Mouse (Mus musculus) heart, embryonic 15.5 days (tissue): ENCODE results near the gene Npnt. TPM values are rescaled to one million over a fixed set of nuclear protein-coding genes. Genes with fewer than 3 reads are reported as not detected.

Source experiments
- ATAC-seq: fragments of 200-750 bp; cut with Nextera tagmentation; replicated peaks from 2 replicates; pipeline ENCODE4 v1.8.0; 2017; ENCODE audit warnings: low read depth, moderate TSS enrichment; ENCODE audit not compliant: insufficient number of reproducible peaks, insufficient read depth, low FRiP score
- H3K27ac ChIP-seq: fragments of 300-500 bp; sonication (generic); 2 replicates; pipeline ENCODE4 v1.5.1; 2015; ENCODE audit warnings: mild to moderate bottlenecking, inconsistent platforms
- H3K27me3 ChIP-seq: fragments of 300-500 bp; sonication (generic); 2 replicates; pipeline ENCODE4 v1.6.1; 2015; ENCODE audit warnings: inconsistent platforms
- H3K36me3 ChIP-seq: fragments of 300-500 bp; sonication (generic); 2 replicates; pipeline ENCODE4 v1.6.1; 2015; ENCODE audit warnings: mild to moderate bottlenecking, inconsistent platforms
- H3K4me1 ChIP-seq: fragments of 300-500 bp; sonication (generic); replicated peaks from 2 replicates; pipeline ENCODE4 v1.6.1; 2015; ENCODE audit warnings: inconsistent platforms
- H3K4me2 ChIP-seq: fragments of 300-500 bp; sonication (generic); 2 replicates; pipeline ENCODE4 v1.6.1; 2015; ENCODE audit warnings: inconsistent platforms, mild to moderate bottlenecking, moderate library complexity
- H3K4me3 ChIP-seq: fragments of 300-500 bp; sonication (generic); 2 replicates; pipeline ENCODE4 v1.5.1; 2015; ENCODE audit warnings: mild to moderate bottlenecking, inconsistent platforms
- H3K9ac ChIP-seq: fragments of 300-500 bp; sonication (generic); 2 replicates; pipeline ENCODE4 v1.6.1; 2015; ENCODE audit warnings: mild to moderate bottlenecking, inconsistent platforms
- H3K9me3 ChIP-seq: fragments of 300-500 bp; sonication (generic); replicated peaks from 2 replicates; pipeline ENCODE4 v1.6.1; 2016; ENCODE audit warnings: inconsistent platforms
- WGBS: fragments of 180-500 bp; shearing (Covaris S2); methylation state at CpG from one replicate; pipeline ENCODE4 v1.1.7; 2015; ENCODE audit warnings: mixed read lengths; 5-methylcytosine and 5-hydroxymethylcytosine counted together
- polyA plus RNA-seq: library from polyadenylated mRNA; unstranded; fragments of >200 nt; fragmentation: Nextera tagmentation; extraction: Ambion mirVana; gene quantifications from 2 replicates; pipeline ENCODE4 v1.2.1, GENCODE M21; 2015

Gene Npnt
- polyA plus RNA-seq, 1 experiment from 2014 or later: 11.4 TPM

GRCm38 (mm10) chr3:132962631-132963361, 12.7 kb upstream of the Npnt start:
- Histone ChIP-seq H3K4me3 (no peak overlapping the region), H3K4me1 (no peaks in the 10 kb centered on the region), H3K9ac (no peak overlapping the region), H3K4me2 (no peak overlapping the region), H3K9me3 (no peaks in the 10 kb centered on the region), H3K36me3 (no peaks in the 10 kb centered on the region), H3K27ac (no peak overlapping the region), H3K27me3 (no peaks in the 10 kb centered on the region)
- 80% methylated on average over 7 of the region's 7 CpGs for WGBS
- ATAC-seq: no peak

- peak overlapping the region; percentile 57 for H3K9ac ChIP-seq
- no peak for ATAC-seq
Observed at GRCm38 (mm10) chr3:132950529-132950880, 414 bp upstream of the Npnt start.

DNA sequence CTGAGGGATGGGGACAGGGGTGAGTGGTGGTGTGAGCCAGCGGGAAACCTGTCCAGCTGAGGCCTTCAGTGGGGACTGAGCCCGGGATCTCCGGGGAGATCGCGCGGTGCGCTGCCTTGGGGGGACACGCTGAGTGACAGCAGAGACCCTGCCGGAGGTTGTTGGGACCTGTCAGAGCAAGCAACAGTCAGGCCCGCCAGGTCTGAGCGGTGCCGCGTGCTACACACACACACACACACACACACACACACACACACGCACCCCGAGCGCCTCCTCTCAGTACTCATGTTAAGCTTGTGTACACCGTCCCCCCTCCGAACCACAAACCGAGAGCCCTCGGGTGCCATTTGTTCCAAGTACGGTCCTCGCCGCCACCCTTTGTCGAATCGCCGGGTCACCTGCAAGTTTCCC, 706 bp downstream of the Npnt start:
- H3K27ac ChIP-seq: no peak overlapping the region
- ATAC-seq: peak; percentile 47

More at GRCm38 (mm10) chr3:132950529-132950880, 414 bp upstream of the Npnt start:
- Histone ChIP-seq H3K9me3 (no peaks in the 10 kb centered on the region), H3K4me2 (peak overlapping the region; percentile 92), H3K4me1 (peaks cover 17% of the 10 kb centered on the region), H3K4me3 (peak overlapping the region; percentile 58), H3K27me3 (peaks cover 6% of the 10 kb centered on the region; the same call in 1 of the 2 replicates), H3K27ac (no peak overlapping the region), H3K36me3 (no peaks in the 10 kb centered on the region)
- WGBS: 7% methylated on average over 7 of the region's 7 CpGs

GRCm38 (mm10) chr3:132948298-132948795, 1.7 kb downstream of the Npnt start:
- Histone ChIP-seq H3K9me3 (no peaks in the 10 kb centered on the region), H3K9ac (no peak overlapping the region), H3K4me3 (no peak overlapping the region), H3K36me3 (no peaks in the 10 kb centered on the region), H3K4me1 (peaks cover 20% of the 10 kb centered on the region), H3K4me2 (peak overlapping the region; percentile 92), H3K27me3 (peaks cover 6% of the 10 kb centered on the region; the same call in 1 of the 2 replicates), H3K27ac (no peak overlapping the region)
- no peak for ATAC-seq
- 12% methylated on average over 7 of the region's 7 CpGs for WGBS

More for the DNA sequence above, 706 bp downstream of the Npnt start:
- 1% methylated on average over 26 of the region's 26 CpGs for WGBS
- Histone ChIP-seq H3K9me3 (no peaks in the 10 kb centered on the region), H3K4me1 (peaks cover 20% of the 10 kb centered on the region), H3K27me3 (peaks cover 6% of the 10 kb centered on the region; the same call in 1 of the 2 replicates), H3K4me2 (peak overlapping the region; percentile 92), H3K4me3 (peak overlapping the region; percentile 58), H3K36me3 (no peaks in the 10 kb centered on the region), H3K9ac (peak overlapping the region; percentile 57)

GRCm38 (mm10) chr3:132946086-132946485, 4.0 kb downstream of the Npnt start:
- H3K27ac ChIP-seq: no peak overlapping the region
- H3K36me3 ChIP-seq: no peaks in the 10 kb centered on the region
- no peak for ATAC-seq
- H3K27me3 ChIP-seq: peaks cover 6% of the 10 kb centered on the region; the same call in 1 of the 2 replicates
- H3K9ac ChIP-seq: no peak overlapping the region
- no peak overlapping the region for H3K4me2 ChIP-seq
- H3K4me1 ChIP-seq: peaks cover 20% of the 10 kb centered on the region
- no peak overlapping the region for H3K4me3 ChIP-seq
- 85% methylated on average over 5 of the region's 5 CpGs for WGBS
- no peaks in the 10 kb centered on the region for H3K9me3 ChIP-seq

DNA sequence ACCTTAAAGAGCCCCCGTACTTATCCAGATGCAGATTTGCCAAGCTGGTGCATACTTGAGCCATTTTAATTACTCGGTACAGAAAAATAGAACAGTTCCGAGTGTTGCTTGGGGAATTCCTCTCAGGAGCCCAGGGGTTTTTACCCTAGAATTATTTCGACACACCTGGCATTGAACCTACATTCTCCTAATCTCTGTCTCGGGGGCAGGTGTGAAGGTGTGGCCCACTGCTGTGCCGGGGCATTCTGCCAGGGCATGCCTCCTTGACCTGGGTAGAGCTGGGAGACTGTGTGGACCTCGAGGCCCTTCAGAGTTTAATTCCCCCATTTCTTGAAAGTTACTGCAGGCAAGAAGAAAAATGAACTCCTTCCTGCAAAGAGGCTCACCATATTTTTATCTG, 4.4 kb downstream of the Npnt start:
- no peak overlapping the region for H3K4me3 ChIP-seq
- no peak overlapping the region for H3K4me2 ChIP-seq
- H3K27ac ChIP-seq: no peak overlapping the region
- no peaks in the 10 kb centered on the region for H3K36me3 ChIP-seq
- peaks cover 6% of the 10 kb centered on the region; the same call in 1 of the 2 replicates for H3K27me3 ChIP-seq
- ATAC-seq: no peak
- peaks cover 20% of the 10 kb centered on the region for H3K4me1 ChIP-seq
- WGBS: 74% methylated on average over 7 of the region's 7 CpGs
- no peaks in the 10 kb centered on the region for H3K9me3 ChIP-seq
- no peak overlapping the region for H3K9ac ChIP-seq

- ATAC-seq: no peak
- 56% methylated on average over 3 of the region's 3 CpGs for WGBS
- Histone ChIP-seq H3K4me2 (no peak overlapping the region), H3K4me1 (peaks cover 16% of the 10 kb centered on the region), H3K27ac (no peak overlapping the region), H3K9me3 (no peaks in the 10 kb centered on the region), H3K9ac (no peak overlapping the region), H3K27me3 (peaks cover 6% of the 10 kb centered on the region; the same call in 1 of the 2 replicates), H3K4me3 (no peak overlapping the region), H3K36me3 (no peaks in the 10 kb centered on the region)
Observed at GRCm38 (mm10) chr3:132944609-132945008, 5.5 kb downstream of the Npnt start.

DNA sequence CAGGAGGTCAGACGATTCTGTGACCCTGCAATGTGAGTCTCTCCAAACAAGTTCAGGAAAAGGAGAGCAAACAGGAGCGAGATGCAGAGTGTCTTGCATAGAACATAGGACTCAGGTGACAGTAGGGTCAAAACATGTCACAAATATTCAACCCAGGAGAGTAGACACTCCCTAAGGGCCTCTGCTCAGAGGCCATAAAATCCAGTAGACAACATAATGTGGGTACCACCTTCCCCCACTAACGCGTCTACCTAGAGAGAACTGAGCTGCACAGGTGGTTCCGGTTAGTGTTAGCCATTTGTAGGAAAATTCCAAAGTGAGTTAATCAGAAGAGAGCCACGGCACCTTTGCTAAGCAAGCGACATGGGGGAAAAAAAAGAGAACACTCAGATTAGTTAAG, 5.9 kb downstream of the Npnt start:
- WGBS: 58% methylated on average over 7 of the region's 7 CpGs
- Histone ChIP-seq H3K27me3 (peaks cover 5% of the 10 kb centered on the region; the same call in 1 of the 2 replicates), H3K4me2 (no peak overlapping the region), H3K36me3 (no peaks in the 10 kb centered on the region), H3K4me3 (no peak overlapping the region), H3K27ac (no peak overlapping the region), H3K4me1 (peaks cover 13% of the 10 kb centered on the region), H3K9ac (no peak overlapping the region), H3K9me3 (no peaks in the 10 kb centered on the region)
- ATAC-seq: no peak

DNA sequence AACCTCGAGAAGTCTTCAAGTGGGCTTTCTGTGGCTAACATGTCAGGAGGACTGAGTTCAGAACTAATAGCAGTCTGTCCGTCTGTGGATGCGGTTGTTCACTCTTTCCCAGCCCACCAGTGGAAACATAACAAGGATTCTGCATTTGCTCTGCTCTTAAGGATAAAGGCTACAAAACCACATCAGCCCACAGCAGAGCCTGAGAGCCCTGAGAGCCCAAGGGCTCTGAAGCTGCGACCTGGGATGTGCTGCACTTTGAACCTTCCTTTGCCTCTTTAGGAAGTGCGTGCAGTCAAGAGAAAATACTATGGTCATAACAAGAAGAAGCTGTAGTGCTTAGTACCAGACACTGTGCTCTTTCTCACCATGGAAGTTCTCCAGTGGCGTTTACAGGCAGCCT, 7.3 kb downstream of the Npnt start:
- H3K27ac ChIP-seq: no peak overlapping the region
- no peak for ATAC-seq
- H3K9ac ChIP-seq: no peak overlapping the region
- H3K36me3 ChIP-seq: no peaks in the 10 kb centered on the region
- H3K4me2 ChIP-seq: no peak overlapping the region
- H3K9me3 ChIP-seq: no peaks in the 10 kb centered on the region
- 87% methylated on average over 6 of the region's 6 CpGs for WGBS
- no peak overlapping the region for H3K4me3 ChIP-seq
- H3K27me3 ChIP-seq: peaks cover 2% of the 10 kb centered on the region; the same call in 1 of the 2 replicates
- peaks cover 3% of the 10 kb centered on the region; the same call in 1 of the 2 replicates for H3K4me1 ChIP-seq

- no peak for ATAC-seq
- no peak overlapping the region for H3K4me2 ChIP-seq
- H3K27ac ChIP-seq: no peak overlapping the region
- no peaks in the 10 kb centered on the region for H3K27me3 ChIP-seq
- H3K36me3 ChIP-seq: no peaks in the 10 kb centered on the region
- peaks cover 3% of the 10 kb centered on the region; the same call in 1 of the 2 replicates for H3K4me1 ChIP-seq
- no peak overlapping the region for H3K4me3 ChIP-seq
- no peaks in the 10 kb centered on the region for H3K9me3 ChIP-seq
- H3K9ac ChIP-seq: no peak overlapping the region
- 70% methylated on average over 10 of the region's 10 CpGs for WGBS
Observed at GRCm38 (mm10) chr3:132940181-132940990, 9.7 kb downstream of the Npnt start.

DNA sequence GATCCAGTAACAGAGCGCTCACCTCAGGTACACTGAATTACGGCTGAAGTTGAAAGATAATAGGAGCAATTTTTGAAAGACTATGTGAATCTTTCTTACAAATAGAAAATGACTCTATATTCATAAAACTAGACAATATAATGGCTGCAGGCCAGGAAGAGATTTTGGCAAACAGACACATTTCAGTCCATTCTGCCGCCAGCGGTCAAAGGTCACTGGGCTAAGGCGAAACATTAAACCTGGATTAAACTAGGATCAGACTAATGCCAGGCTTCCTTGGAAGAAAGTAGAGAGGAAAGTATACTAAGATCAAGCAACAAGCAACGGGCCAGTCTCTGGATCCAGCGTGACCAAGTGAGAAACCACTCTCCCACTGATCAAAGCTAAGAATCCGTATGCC, 11.1 kb downstream of the Npnt start:
- Histone ChIP-seq H3K9me3 (no peaks in the 10 kb centered on the region), H3K4me1 (0 out of 2 replicates have a peak, but pooled peaks cover 4% of the 10 kb centered on the region), H3K4me2 (no peak overlapping the region), H3K36me3 (no peaks in the 10 kb centered on the region), H3K27ac (no peak overlapping the region), H3K9ac (no peak overlapping the region), H3K27me3 (no peaks in the 10 kb centered on the region), H3K4me3 (no peak overlapping the region)
- no peak for ATAC-seq
- 77% methylated on average over 8 of the region's 8 CpGs for WGBS
